Mouse (Mus musculus) layer of hippocampus, postnatal 14 days (tissue): ENCODE results near the gene Mvb12a. TPM values are rescaled to one million over a fixed set of nuclear protein-coding genes. Genes with fewer than 3 reads are reported as not detected.
"Not testable (repeated sequence)": the region's sequence is repeated elsewhere in the genome, so short reads cannot be mapped to it uniquely, and the experiment has no call there.

Source experiments
- DNase-seq, 2 experiments: peaks; one replicate each; pipeline ENCODE4 v3.0.0; 2021 to 2022; ENCODE audit warnings: low spot score in 2 of 2, mixed read lengths in 1 of 2
- total RNA-seq, 2 experiments: library from RNA; stranded (reverse); gene quantifications; 2 replicates each; pipeline ENCODE4 v1.2.3; 2021

The Mvb12a gene
- total RNA-seq, 2 experiments from 2014 or later, result 33.8 to 36.2 TPM

- no peak for DNase-seq
Observed at GRCm38 (mm10) chr8:71525226-71526050, 17.3 kb upstream of the Mvb12a start, which contains the start of gene Ccdc194. Ccdc194 (minus strand) TSS chr8:71525711.

GRCm38 (mm10) chr8:71526272-71526671 is 16.4 kb upstream of the Mvb12a start:
- no peak for DNase-seq

- DNase-seq, result no peak
Observed at GRCm38 (mm10) chr8:71527162-71527870, 15.4 kb upstream of the Mvb12a start.

- no peak for DNase-seq
Observed at GRCm38 (mm10) chr8:71528362-71529073, 14.2 kb upstream of the Mvb12a start.

- not testable (repeated sequence) for DNase-seq
Observed at GRCm38 (mm10) chr8:71530735-71531467, 11.8 kb upstream of the Mvb12a start.

- DNase-seq, result no peak
Observed at GRCm38 (mm10) chr8:71534263-71534810, 8.4 kb upstream of the Mvb12a start.

GRCm38 (mm10) chr8:71535663-71536062 is 7.1 kb upstream of the Mvb12a start:
- DNase-seq, result no peak

GRCm38 (mm10) chr8:71537028-71537867 is 5.5 kb upstream of the Mvb12a start, which contains the start of gene Bst2:
Bst2 (minus strand) TSS chr8:71537456.
- DNase-seq, result peak in 1 of 2 experiments; percentile 45

- DNase-seq, result no peak
Observed at GRCm38 (mm10) chr8:71543755-71544154, 1.0 kb downstream of the Mvb12a start.

- DNase-seq, result no peak
Observed at GRCm38 (mm10) chr8:71545053-71545452, 2.3 kb downstream of the Mvb12a start.

GRCm38 (mm10) chr8:71547590-71547989 is 4.9 kb downstream of the Mvb12a start:
- no peak for DNase-seq

GRCm38 (mm10) chr8:71550754-71551153 is 8.0 kb downstream of the Mvb12a start:
- no peak for DNase-seq

GRCm38 (mm10) chr8:71552770-71553169 is 10.0 kb downstream of the Mvb12a start:
- no peak for DNase-seq

- no peak for DNase-seq
Observed at GRCm38 (mm10) chr8:71554001-71554400, 11.3 kb downstream of the Mvb12a start.

- no peak for DNase-seq
Observed at GRCm38 (mm10) chr8:71554644-71555043, 11.9 kb downstream of the Mvb12a start.

- DNase-seq, result no peak
Observed at GRCm38 (mm10) chr8:71558071-71558957, 15.6 kb downstream of the Mvb12a start, which contains the start of gene Tmem221. Tmem221 (minus strand) TSS chr8:71558871.

- no peak for DNase-seq
Observed at GRCm38 (mm10) chr8:71558958-71559690, 16.4 kb downstream of the Mvb12a start.

GRCm38 (mm10) chr8:71560071-71560470 is 17.3 kb downstream of the Mvb12a start:
- no peak for DNase-seq
